Mouse (Mus musculus) A20 (cell line): Measurements from ENCODE around the gene Tsc2.
A peak's percentile ranks its signal among the peaks of the same experiment; 100 is the strongest.

Source experiments
- DNase-seq: peaks from one replicate; pipeline ENCODE4 v3.0.0-alpha.2; 2011; ENCODE audit warnings: low read depth, low spot score

The Tsc2 gene

GRCm38 (mm10) chr17:24569837-24570236, 62.6 kb downstream of the Tsc2 start:
- DNase-seq: no peak

DNA sequence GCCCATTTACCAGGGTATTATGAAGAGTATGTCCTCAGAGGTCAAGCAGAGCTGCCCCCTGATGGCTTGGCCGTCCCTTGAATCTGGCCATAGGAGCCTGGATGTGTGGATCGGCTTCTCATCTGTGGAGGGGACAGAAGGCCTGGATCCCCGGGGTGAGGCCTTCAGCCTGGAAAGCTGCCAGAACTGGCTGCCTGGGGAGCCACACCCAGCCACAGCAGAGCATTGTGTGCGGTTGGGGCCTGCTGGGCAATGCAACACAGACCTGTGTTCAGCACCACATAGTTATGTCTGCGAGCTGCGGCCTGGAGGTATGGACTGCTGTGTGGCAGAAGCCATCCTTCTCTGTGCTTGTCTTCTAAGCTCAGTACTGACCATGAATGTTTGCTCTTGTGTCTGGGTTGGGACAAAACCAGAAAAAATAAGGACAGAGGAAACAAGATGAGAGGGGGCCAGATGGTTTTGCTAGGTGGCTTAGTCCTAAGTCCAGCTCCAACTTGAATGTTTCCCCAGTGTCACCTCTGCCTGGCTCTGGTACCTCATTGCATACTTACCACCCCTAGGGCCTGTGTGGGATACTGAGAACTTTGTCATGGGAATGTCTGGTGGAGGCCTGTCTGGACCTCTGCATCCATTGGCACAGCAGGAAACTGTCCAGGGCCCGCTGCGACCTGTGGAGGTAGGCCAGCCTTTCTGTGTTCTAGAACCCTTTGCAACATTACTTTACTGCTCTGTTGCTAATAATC, 65.2 kb downstream of the Tsc2 start:
- no peak for DNase-seq

GRCm38 (mm10) chr17:24565792-24566191, 66.6 kb downstream of the Tsc2 start:
- no peak for DNase-seq

DNA sequence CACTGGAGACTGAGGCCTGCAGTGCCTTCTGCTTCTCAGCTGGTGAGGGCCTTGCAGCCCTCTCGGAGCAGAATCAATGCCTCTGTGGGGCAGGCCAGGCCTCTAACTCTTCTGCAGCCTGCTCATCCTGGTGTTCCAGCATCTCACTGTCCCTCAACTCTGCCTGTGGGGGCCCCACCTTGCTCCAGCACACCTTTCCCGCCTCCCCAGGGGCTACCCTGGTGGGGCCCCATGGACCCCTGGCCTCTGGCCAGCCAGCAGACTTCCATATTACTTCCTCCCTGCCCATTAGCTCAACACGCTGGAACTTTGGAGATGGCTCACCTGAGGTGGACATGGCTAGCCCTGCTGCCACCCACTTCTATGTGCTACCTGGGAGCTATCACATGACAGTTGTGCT, 67.3 kb downstream of the Tsc2 start:
- DNase-seq: no peak

- DNase-seq: no peak
Measured at GRCm38 (mm10) chr17:24564422-24564821, 68.0 kb downstream of the Tsc2 start.

GRCm38 (mm10) chr17:24563638-24564037, 68.8 kb downstream of the Tsc2 start:
- DNase-seq: no peak

DNA sequence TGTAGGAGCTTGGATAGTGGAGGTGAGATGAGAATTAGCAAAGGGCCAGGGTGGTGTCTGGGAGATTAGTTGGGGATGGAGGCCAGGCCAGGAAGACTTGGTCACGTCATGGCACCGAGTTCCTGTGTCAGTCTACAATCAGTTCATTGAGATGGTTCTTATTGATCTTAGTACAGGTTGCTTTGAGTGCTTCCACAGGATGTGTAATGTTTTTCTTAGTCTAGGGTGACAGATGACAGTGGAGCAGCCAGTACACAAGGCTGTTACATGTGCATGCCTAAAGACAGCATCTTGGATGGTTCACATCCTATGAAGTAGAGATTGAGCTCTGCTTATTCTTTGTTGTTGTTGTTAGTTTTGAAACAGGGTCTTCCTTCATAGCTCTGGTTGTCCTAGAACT, 70.8 kb downstream of the Tsc2 start:
- DNase-seq: no peak

DNA sequence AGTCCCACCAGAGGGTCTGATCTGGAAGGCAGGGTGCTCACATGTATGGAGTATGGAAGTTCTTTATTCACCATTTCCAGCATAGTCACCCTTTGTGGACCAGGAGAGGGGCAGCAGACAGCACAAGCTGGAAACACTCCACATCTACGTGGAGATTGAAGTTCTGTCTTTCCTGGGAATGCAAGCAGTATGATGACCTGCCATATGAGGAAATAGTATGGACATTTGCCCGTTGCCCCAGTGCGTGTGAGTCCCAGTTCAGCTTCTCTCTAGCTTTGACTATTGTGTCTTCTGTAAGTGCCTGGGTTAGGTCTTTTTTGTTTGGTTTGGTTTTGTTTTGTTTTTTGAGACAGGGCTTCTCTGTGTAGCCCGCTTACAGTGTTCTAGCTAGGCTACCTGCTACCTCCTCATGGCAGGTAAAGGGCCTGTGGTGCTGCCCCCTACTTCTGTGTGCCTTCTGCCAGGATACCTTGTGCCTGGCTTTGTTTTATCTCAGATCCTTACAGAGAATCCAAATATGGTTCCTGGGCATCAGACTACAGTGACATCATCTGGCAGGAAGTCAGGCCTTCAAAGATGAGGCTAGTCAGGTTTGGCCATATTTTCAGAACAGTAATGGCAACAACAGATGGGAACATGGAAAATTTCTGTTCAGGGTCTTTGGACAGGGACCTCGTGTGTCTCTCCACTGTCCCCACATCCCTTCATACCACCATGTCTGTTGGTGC, 72.0 kb downstream of the Tsc2 start:
- DNase-seq: no peak

DNA sequence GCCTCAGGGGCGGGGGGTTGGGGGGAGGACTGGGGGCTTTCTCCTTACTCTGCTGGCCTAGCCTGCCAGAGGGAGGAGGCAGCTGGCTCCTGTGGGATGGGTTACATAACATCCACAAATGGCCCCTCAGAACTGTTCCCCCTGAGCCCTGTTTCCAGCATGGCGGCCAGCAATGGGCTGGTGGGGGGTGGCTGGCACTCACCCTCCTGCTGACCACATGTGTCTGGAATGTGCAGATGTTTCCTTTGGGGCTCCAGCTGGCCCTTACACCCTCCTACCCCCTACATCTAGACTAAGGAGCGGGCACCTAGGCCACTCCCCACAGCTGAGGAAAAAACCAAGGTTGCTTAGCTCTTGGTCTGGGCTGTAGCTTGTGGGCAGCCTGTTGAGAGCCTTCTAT, 73.3 kb downstream of the Tsc2 start:
- DNase-seq: no peak

DNA sequence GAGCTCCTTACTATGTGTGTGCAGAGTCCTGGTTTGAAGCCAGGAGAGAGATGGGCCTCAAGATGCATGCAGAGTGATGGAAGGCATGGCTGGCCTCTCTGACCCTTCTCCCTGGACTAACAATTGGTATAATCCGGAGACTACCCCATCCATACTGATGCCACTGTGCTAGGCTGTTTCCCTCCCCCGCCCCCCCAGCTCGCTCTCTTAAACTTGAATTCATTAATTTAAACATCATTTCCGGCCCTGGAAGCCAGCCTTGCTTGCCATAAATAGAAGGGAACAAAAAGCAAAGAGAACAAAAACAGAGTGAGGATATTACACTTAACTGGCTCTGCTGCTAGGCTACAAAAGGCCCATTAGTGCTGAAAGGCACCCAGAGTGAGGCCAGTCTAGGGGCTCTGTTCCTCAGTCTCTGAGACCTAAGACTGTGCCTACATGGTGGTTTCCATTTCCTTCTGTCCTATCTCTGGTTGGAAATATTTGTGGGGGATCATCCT, 73.8 kb downstream of the Tsc2 start:
- no peak for DNase-seq

GRCm38 (mm10) chr17:24557091-24557490, 75.3 kb downstream of the Tsc2 start:
- DNase-seq: no peak

- DNase-seq: no peak
Measured at GRCm38 (mm10) chr17:24551050-24551444, 81.4 kb downstream of the Tsc2 start.

GRCm38 (mm10) chr17:24550416-24551049, 81.9 kb downstream of the Tsc2 start:
- no peak for DNase-seq

DNA sequence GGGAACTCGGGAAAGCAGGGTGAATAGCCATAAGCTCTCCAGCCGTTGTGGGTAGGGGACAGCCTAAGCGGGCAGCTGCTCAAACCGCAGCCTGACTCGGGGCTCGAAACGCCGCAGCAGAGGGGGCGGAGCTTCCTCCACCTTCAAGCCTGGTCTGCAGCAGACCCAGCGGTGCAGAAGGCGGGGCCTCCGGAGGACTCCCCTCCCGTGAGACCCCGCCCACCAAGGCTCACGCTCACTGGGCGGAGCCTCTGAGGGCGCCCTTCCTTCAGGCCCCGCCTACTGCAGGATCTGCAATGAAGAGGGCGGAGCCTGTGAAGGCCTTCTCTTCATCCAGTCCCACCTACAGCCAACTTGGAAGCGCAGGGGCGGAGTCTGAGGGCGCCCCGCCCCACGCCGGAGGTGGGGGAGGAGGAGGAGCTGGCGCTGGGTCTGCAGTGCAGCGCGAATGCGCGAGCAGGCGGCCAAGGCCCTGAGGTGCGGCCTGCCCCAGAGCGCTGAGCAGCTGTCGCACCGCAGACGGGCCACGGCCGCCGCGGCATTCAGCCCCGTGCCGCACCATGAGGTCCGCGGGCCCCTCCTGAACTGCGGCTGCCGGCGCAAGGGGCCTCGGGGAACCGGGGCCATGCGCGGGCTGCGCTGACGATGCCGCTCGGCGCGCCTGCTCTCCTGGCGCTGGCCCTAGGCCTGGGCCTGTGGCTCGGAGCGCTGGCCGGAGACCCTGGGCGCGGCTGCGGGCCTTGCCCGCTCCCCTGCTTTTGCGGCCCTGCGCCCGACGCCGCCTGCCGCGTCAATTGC, 82.6 kb downstream of the Tsc2 start, which contains the start of gene Pkd1:
TSS of gene Pkd1 (plus strand) at position 217 of the 798 bp plus-strand sequence.
- DNase-seq: peak; percentile 100

GRCm38 (mm10) chr17:24548921-24549617, 83.4 kb downstream of the Tsc2 start:
- DNase-seq: peak; percentile 88

DNA sequence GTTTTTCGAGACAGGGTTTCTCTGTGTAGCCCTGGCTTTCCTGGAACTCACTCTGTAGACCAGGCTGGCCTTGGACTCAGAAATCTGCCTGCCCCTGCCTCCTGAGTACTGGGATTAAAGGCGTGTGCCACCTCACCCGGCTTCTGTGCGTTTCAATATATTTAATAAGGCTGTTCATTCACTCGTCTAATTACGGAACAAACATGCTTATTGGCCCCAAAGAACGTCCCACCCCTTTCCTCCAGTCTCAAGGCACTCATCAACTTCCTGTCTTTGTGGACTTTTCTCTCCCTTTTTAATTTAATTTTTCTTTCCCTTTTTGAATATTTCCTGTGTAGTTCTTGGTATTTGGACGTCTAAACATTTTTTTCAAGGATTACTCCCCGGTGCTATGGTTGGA, 84.0 kb downstream of the Tsc2 start:
- DNase-seq: peak; percentile 85

- DNase-seq: no peak
Measured at GRCm38 (mm10) chr17:24546234-24546633, 86.2 kb downstream of the Tsc2 start.
